Mouse (Mus musculus) heart, adult 18-20 months (tissue): Measurements from ENCODE around the gene Gmip. TPM values are rescaled to one million over a fixed set of nuclear protein-coding genes. Genes with fewer than 3 reads are reported as not detected.

Source experiments
- DNase-seq, 2 experiments: peaks; one replicate each; pipeline ENCODE4 v3.0.0; 2021 to 2022; ENCODE audit warnings: mixed read lengths in 1 of 2
- long read RNA-seq, 2 experiments: library from polyadenylated mRNA; stranded (forward); transcript quantifications; one replicate each; pipeline ENCODE4 v2.0.0; 2021
- total RNA-seq, 2 experiments: library from RNA; stranded (reverse); gene quantifications; 2 replicates each; pipeline ENCODE4 v1.2.3; 2021

The Gmip gene
- total RNA-seq = 1 to 10 TPM; 4.2 to 7.4 TPM
- long read RNA-seq, experiment 1, partial matches to known transcripts = 0 of 2 reads
- long read RNA-seq, experiment 1, other reads (novel, unspliced or antisense) = 1 of 2 reads
- long read RNA-seq, experiment 2, partial matches to known transcripts = 0 of 2 reads
- long read RNA-seq, experiment 2, other reads (novel, unspliced or antisense) = 0 of 2 reads

GRCm38 (mm10) chr8:69808094-69808863 lies at the start of gene Gmip:
Gene Gmip, plus strand, starts transcription at chr8:69808679.
- DNase-seq = peak; percentile 88 to 89

GRCm38 (mm10) chr8:69761814-69762445 lies 46.5 kb upstream of the Gmip start:
- DNase-seq = no peak

GRCm38 (mm10) chr8:69771221-69771620 lies 37.3 kb upstream of the Gmip start:
- DNase-seq = no peak

- DNase-seq = no peak
These were observed 36.4 kb upstream of the Gmip start for GRCm38 (mm10) chr8:69772106-69772505.

GRCm38 (mm10) chr8:69774503-69775148 lies 33.9 kb upstream of the Gmip start, which contains the start of gene Gm20422:
Gene Gm20422, minus strand, starts transcription at chr8:69774886.
- DNase-seq = peak; percentile 91 to 96

- DNase-seq = no peak
These were observed 33.3 kb upstream of the Gmip start for GRCm38 (mm10) chr8:69775149-69775534.

- DNase-seq = no peak
These were observed 31.4 kb upstream of the Gmip start for GRCm38 (mm10) chr8:69777111-69777510.

GRCm38 (mm10) chr8:69789105-69789504 lies 19.4 kb upstream of the Gmip start:
- no peak for DNase-seq

- DNase-seq = no peak
These were observed 18.7 kb upstream of the Gmip start for GRCm38 (mm10) chr8:69789731-69790130.

- no peak for DNase-seq
These were observed 18.1 kb upstream of the Gmip start for GRCm38 (mm10) chr8:69790364-69790763.

GRCm38 (mm10) chr8:69790773-69791367 lies 17.6 kb upstream of the Gmip start, which contains the start of the genes Atp13a1 and Zfp866:
Gene Atp13a1, plus strand, starts transcription at chr8:69791163.
Gene Zfp866, minus strand, starts transcription at chr8:69791178.
- DNase-seq = peak; percentile 91 to 93

GRCm38 (mm10) chr8:69791415-69792068 lies 16.9 kb upstream of the Gmip start:
- peak in 1 of 2 experiments; percentile 25 for DNase-seq

- no peak for DNase-seq
These were observed 14.8 kb upstream of the Gmip start for GRCm38 (mm10) chr8:69793666-69794065.

- DNase-seq = no peak
These were observed 14.4 kb upstream of the Gmip start for GRCm38 (mm10) chr8:69794096-69794495.

- DNase-seq = no peak
These were observed 13.6 kb upstream of the Gmip start for GRCm38 (mm10) chr8:69794901-69795300.

- DNase-seq = no peak
These were observed 11.6 kb upstream of the Gmip start for GRCm38 (mm10) chr8:69796721-69797345.

GRCm38 (mm10) chr8:69797661-69798060 lies 10.8 kb upstream of the Gmip start:
- DNase-seq = no peak

GRCm38 (mm10) chr8:69799261-69799660 lies 9.2 kb upstream of the Gmip start:
- no peak for DNase-seq

GRCm38 (mm10) chr8:69799946-69800345 lies 8.5 kb upstream of the Gmip start:
- DNase-seq = no peak

GRCm38 (mm10) chr8:69801796-69802195 lies 6.7 kb upstream of the Gmip start:
- DNase-seq = no peak

GRCm38 (mm10) chr8:69802216-69802615 lies 6.3 kb upstream of the Gmip start:
- DNase-seq = no peak
